Mouse (Mus musculus): ENCODE measurements around the gene Adprm.
"Not testable (repeated sequence)": the region's sequence is repeated elsewhere in the genome, so short reads cannot be mapped to it uniquely, and the experiment has no call there.

The Adprm gene

DNA sequence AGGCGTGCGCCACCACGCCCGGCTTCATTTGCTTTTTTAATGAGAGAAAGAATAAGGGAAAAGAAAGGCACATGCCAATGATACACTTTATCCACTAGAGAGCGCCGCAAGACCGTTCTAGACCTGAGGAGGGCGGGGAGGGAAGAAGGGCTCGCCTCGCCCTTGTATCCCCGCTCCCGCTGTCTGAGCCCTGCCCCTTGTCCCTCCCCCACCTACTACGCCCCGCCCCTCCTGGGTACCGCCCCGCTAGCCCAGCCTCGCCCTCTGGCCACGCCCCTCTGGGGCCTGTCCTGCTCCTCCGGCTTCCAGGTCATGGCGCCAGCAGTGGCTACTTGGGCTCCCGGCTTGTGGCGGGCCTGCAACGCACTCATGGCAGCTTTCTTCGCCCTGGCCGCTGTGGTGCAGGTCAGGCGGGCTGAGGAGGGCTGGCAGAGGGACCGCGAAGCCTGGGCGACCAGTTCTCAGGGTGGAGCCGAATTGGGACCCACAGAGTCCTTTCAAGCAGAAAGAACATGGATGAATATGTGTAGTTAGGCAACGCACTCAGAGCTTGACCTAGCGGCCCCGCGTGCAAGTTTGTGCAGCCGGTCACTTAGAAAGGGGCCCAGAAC lies 27.4 kb downstream of the Adprm start, which contains the start of gene Tmem220:
Gene Tmem220, plus strand, starts transcription at position 288 of the 611 bp plus-strand sequence.
- DNase-seq (ENCODE audit: extremely low read depth, low read depth, low spot score), result peak; percentile 30

DNA sequence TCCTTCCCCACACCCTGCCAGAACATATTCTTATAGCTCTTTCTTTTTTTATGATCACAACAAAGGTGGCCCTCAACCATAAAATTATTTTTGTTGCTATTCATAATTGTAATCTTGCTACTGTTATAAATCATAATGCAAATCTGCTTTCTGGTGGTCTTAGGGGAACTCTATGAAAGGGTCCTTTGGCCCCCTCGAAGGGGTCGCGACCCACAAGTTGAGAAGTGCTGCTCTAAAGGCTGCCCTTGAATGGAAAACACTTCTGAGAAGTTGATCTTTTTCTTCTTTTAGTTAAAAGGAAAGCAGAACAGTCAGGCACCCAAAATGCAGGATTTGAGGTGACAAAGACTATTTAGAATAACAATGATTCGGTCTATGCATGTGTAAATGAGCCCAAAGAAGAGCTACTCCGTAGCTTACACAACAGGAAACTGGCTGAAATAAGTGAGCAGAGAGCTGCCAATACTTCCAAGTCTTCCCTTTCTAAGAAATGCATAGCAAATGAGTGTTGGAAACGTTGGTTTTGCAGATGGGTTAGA lies 28.5 kb downstream of the Adprm start:
- DNase-seq (ENCODE audit: extremely low read depth, low read depth, low spot score), result no peak

DNA sequence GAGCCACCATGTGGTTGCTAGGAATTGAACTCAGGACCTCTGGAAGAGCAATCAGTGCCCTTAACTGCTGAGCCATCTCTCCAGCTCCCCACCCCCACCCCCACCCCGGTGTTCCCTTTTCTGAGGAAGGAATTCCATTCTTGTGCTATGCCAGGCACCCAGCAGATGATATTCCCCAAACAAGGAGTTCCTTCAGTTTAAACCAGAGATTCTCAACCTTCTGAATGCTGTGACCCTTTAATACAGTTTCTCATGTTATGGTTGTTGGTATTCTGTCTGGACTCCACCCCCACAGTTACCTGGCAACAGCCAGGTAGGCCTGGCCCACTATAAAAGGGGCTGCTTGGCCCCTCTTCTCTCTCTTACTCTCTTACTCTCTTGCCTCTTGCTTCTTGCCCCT lies 29.2 kb downstream of the Adprm start:
- DNase-seq (ENCODE audit: extremely low read depth, low read depth, low spot score), result not testable (repeated sequence)

DNA sequence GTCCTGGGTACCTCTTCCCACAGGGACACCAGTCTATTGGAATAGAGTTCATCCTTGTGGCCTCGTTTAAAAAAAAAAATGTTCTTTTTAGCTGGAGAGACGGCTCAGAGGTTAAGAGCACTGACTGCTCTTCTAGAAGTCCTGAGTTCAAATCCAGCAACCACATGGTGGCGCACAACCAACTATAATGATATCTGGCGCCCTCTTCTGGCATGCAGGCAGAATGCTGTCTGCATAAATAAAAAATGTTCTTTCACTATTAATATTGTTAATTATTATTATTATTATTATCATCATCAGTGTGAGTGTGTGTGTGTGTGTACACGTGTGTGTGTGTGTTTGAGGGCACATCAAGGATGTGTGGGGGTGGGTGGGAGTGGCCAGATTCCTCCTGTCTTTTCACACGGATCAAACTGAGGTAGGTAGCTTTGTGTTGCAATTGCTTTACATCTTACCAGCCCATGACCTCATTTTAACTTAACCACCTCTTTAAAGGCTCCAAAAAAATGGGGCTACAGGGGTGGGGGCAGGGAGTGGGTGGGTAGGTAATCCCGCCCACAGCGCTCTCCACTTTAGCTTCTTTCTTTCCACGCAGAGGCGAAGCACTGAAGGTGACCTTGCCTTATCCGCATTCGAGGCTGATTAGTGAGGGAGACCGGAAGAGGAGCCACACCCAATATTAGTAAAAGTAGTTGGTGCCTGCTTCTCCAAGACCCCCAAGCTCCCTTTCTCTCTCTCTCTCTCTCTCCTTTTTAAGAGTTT lies 29.9 kb downstream of the Adprm start:
- DNase-seq (ENCODE audit: extremely low read depth, low read depth, low spot score), result no peak

DNA sequence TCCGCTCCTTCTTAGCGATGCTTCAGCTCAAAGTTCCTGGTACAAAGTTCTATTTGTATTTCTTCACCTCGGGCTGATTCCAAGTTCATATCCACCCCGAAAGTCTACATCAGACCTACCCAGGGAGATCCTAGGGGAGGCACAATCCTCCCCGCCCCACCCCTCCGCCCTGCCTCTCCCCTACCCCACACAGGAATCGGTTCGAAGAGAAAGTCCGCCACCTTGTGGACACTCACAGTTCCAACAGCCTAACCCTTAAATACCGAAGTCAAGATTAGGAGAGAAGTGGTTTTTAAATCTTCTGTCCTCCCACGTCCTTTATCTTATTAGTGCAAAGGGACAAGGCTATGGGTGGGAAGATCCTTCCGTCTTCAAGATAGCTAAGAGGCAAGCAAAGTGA lies 31.4 kb downstream of the Adprm start:
- no peak for DNase-seq (ENCODE audit: extremely low read depth, low read depth, low spot score)

DNA sequence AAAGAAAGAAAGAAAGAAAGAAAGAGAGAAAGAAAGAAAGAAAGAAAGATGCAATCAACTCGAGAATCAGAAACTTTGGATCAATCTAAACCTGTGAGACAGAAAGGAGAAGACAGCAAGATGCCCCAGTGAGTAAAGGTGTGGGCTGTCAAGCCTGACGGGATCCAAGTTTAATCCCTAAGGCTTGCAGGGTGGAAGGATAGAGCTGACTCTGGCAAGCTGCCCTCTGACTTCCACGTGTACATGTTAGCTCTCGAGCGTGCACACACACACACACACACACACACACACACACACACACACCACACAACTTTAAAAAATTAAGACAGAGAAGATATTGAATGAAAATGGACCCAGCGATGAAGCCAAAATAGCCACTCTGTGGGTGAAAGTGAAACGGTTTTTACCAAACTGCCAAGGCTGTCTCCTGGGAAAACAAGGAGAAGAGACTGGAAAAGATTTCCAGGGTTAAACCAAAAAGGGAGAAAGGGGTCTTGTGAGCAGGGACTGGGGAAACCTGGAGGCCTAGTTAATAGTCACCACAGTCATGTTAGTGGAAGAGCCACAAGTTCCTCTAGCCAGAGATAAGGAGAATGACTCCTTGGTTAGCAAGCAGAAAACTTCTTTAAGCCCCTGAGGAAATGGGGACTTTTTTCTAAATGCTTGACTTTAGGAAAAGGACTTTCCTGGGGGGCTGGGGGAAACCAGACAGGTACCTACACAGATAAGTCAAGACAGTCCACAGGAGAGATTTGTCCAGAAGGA lies 32.5 kb downstream of the Adprm start:
- no peak for DNase-seq (ENCODE audit: extremely low read depth, low read depth, low spot score)

DNA sequence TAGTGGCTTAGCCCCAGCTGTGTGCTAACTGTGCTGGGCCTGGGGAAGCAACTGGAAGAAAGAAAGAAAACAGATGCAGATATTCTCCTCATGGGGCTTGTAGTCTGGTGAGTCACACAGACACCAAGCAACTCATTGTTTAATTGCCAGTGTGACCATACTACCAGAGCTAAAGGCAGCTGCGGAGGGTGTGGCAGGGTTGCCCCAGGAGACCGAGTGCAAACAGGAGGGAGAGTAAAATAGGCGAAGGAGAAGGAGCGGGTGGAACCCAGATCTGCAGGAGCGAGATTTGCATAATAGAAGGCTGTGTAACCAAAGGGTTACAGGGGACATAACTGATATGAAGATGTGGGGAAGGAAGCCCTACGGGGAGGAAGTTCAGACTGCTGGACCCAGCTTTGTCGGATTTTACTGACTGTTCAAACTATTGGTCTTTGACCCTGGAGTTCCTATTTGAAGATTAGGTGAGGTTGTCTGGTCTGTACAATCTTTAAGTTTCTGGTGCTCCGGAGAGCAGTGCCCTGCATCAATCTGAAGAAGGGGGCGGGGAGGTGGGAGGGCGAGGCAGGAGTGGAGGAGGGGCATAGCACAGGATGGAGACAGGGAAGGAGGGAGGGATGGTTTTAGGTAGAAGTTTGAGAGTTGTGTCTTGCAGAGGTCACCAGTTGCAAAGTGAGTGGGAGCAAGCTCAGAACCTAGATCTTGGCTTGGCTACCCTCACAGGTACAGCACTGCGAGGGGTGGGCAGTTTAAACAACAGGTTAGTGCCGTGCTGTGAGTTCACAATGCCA lies 34.4 kb downstream of the Adprm start:
- no peak for DNase-seq (ENCODE audit: extremely low read depth, low read depth, low spot score)

DNA sequence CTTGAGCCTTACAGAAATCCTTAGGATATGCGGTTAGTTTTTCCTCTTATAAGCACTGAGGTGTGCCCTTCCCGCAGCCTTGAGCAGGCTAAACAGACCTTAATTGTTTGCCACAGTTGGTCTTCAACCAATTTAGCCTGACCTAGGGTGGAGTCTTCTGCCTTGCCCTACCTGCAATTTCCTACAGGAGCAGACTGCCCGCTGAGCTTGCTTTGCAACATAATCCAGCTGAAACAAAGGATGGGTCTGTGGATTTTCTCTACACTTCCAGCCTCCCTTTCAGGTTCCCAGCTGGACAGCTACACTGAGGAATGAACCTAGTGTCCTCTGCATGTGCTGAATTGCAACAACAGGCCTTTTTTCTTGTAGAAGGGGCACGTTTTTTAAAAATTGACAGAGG lies 40.8 kb downstream of the Adprm start:
- no peak for DNase-seq (ENCODE audit: extremely low read depth, low read depth, low spot score)

DNA sequence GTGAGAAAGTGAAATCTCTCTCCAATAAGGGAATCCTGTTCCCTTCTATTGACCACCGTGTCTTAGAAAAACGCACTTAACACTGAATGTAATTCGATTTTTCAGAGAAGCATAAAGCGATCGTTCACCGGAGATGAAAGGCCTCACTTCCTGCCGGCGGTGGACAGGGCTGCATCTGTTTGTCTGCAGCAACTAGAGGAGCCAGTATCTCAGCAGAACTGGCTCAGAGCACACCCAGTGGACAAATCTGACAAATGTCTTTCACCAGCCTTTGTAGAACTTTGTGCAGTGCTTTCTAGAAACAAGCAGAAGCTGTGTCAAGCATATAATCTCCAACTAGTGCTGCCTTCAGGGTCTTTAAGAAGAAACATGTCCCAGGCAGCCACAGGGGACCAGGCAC lies 42.0 kb downstream of the Adprm start:
- DNase-seq (ENCODE audit: extremely low read depth, low read depth, low spot score), result no peak

DNA sequence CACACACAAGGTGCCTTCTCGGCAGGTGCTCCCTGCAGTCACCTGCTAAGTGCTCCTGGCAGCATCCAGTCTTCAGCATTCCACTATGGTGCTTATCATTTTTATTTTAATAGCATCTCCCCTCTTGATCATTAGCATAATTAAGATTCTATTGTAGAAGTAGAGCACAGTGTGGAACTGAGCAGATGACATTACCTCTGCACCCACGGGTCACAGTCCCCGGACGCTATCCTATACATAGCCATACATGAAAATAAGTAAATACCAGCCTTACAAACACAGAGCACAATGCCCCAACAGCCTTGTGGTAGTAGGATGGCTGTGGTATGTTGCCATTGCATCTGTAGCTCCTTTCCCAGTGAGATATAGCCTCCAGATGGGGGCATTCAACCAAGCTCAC lies 43.9 kb downstream of the Adprm start:
- no peak for DNase-seq (ENCODE audit: extremely low read depth, low read depth, low spot score)

DNA sequence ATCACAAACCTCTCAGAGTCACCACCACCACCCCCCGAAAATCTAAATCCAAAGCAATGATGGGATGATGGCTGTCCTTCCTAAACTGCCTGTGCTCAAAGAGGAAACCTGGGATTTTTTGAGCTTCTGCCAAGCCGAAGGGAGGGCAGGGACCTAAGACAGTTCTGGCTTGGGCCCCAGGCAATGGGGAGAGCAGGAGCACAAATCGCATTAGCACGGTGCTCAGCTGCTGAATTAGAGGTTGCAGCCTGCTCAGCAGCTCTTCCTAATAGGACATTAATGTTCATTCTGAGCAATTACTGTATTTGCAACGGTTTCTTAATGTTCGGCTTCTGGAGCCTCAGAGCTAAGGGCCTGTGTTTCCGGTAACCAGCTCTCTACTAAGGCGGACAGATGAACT lies 44.4 kb downstream of the Adprm start:
- DNase-seq (ENCODE audit: extremely low read depth, low read depth, low spot score), result no peak

DNA sequence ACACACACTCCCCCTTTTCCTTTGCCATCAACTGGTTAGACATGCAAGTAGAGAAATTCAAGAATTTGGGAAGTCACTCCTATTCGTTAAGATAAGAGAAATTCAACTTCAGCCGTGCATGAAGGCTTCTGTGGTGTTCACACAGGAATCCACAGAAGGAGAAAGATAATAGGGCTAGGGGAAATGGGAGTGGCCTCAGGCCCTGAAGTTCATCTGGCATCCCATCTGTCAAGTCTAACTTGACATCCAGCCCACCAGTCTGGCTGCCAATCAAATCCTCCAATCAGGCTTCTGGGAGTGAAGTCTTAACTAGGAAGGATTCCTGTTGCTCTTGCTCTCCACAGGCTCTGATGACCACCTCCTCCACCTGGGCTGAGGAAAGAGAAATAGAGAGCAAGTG lies 49.5 kb downstream of the Adprm start:
- DNase-seq (ENCODE audit: extremely low read depth, low read depth, low spot score), result no peak

DNA sequence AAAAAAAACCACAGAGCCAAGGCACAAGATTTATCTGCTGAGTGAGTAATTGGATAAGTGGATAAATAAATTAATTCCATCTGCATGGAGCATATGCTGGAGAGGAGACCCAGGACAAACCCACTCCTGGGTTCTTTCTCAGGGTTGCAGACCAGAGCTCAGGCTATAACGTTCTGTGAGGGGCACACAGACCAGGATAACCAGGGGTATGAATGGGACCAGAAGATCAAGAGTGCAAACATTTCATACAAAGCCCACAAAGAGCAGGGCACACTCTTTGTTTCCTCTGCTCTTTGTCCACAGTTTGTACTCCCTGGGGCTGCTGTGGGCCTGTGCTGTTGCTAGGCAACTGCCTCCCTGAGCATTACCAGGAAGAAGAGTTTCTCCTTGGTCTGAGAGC lies 50.7 kb downstream of the Adprm start:
- DNase-seq (ENCODE audit: extremely low read depth, low read depth, low spot score), result no peak

DNA sequence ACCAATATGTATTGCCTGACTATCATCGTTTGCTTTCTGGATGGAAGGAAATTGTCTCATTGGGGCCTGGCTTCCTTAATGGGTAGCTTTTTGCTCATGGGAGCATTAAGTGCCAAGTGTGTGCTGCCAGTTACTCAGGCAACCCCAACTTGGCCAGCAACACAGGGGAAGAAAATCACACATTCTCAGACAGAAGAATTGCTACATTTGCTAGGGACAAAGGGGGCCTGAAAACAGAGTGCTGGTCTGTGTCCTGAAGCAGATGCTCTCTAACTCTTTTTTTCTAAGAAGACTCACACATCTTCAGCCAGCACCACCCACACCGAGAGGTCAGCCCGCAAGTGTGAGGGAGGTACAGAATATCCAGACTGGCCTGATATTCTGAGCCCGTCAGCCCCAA lies 51.7 kb downstream of the Adprm start:
- no peak for DNase-seq (ENCODE audit: extremely low read depth, low read depth, low spot score)

DNA sequence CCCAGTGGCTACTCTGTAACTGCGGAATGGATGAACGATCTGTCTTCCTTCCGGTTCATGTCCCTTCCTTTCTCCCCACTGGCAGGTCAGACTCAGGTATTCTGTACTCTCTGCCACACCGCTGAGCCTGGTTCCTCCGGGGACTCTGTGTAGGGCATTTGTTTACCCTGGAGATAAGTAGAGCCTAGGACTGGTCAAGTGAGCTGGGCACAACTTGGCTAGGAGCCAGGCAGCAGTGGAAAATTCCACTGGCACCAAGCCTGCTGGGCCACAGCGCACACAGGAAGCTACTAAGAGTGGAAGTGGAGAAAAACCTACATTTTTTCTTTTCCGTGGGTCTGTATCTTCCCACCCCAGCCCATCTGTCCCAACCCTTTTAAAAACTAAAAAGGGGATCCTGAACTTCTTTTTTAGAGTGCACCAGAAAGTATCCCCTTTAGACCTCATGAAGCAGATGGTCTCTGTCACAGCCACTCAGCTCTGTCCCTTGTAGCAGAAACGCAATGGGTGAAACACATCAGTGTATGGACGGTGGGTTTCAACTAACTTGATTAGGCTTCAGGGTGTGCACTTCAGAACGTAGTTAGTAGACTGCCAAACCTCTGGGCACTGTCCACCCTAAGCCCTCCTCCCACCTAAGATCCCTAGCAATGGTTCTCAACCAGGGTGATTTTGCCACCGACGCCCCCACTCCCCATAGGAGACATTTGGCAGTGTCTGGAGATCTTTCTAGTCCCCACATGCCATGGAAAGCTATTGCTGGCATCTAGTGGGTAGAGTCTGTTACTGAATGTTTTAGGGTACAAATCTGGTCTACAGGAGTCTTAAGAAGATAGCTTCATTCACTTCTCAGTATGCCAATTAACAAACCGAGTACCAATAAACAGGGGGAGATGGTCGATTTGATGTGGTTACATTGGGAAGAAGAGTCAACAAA lies 53.7 kb downstream of the Adprm start:
- no peak for DNase-seq (ENCODE audit: extremely low read depth, low read depth, low spot score)

DNA sequence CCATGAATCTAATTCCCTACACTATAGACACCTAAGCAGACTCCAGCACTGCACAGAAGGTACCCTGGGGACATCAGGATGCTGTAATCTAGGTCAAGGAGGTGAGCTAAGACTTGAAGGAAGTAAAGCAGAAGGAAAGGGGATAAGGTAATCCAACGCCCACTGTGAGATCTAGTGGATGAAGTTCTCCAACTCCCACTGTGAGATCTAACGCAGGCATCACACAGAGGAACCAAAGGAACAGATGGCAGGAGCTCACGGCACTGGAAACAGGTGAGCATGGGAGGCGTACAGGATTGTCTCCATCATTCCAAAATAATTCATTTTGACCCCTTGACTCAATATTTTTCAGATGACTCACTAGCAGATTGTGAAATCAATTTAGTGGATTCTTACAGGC lies 55.9 kb downstream of the Adprm start:
- no peak for DNase-seq (ENCODE audit: extremely low read depth, low read depth, low spot score)

DNA sequence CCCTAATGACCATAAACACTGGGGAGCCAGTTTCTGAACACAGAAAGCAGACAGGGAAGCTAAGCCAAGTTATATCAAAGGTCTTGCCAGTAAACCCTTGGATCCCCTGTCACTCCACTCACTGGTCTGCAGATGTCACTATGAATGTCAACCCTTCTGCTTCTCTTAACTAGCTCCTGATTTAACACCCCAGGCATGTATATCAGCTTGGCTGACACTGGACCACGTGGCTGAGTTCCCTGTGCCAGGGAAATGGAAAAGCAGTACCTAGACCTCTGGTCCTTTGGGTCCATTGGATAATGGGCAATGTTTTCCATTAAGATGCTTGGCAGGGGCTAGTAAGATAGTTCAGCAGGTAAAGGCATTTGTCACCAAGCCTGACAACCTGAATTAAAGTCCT lies 58.7 kb downstream of the Adprm start:
- DNase-seq (ENCODE audit: extremely low read depth, low read depth, low spot score), result no peak

DNA sequence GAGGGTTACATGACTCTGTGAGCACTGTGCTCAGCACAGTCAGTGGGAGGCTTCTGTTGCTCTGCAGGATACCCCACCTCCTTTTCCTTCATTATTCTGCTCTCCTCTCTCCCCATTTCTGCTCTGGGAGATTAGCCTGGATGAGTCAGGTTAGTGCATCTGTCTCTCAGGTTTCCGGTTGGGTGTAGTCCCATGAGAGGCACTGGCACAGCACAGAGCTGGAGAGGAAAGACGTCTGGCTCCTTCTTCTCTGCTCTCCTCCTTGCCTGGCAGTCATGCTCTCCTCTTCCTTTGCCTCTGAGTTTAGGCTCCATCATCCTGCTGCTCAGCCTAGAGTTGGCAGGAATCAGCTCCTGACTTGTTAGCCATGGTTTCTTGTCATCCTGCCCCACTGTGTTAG lies 60.2 kb downstream of the Adprm start:
- DNase-seq (ENCODE audit: extremely low read depth, low read depth, low spot score), result no peak

Measured in fat pad, adult 2 months (tissue).